Mouse (Mus musculus): Measurements from ENCODE around the gene Ugt1a9. TPM values are rescaled to one million over a fixed set of nuclear protein-coding genes. Genes with fewer than 3 reads are reported as not detected.
A peak's percentile ranks its signal among the peaks of the same experiment; 100 is the strongest.

Gene Ugt1a9
- polyA plus RNA-seq, 1 experiment from 2014 or later = not detected

DNA sequence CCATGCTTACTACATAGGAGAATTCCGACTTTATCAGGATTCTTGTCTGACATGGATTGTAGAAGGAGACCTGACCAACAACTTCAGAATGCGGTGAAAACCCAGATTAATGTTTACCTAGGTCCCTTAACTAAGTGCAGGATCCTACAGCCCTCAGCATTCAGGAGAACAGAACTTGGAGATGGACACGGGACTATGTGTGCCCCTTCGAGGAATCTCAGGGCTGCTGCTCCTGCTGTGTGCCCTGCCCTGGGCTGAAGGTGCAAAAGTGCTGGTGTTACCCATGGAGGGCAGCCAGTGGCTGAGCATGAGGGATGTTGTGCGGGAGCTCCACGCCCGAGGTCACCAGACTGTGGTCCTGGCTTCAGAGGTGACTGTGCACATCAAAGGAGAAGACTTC is 129.9 kb downstream of the Ugt1a9 start, which contains the start of gene Ugt1a2:
TSS of gene Ugt1a2 (plus strand) at position 146 of the 400 bp plus-strand sequence.
- Histone ChIP-seq H3K4me3 (replicated peaks) (no peak within 1 kb of the TSS), H3K36me3 (no peaks in the 10 kb centered on the region; the same call in 1 of the 2 replicates), H3K4me1 (replicated peaks) (0 out of 2 replicates have a peak, but pooled peaks cover 4% of the 10 kb centered on the region), H3K27me3 (no peaks in the 10 kb centered on the region), H3K9ac (replicated peaks) (no peak within 1 kb of the TSS), H3K27ac (no peak within 1 kb of the TSS), H3K4me2 (replicated peaks) (no peak within 1 kb of the TSS), H3K9me3 (no peaks in the 10 kb centered on the region)
- WGBS = 80% methylated on average over 7 of the region's 7 CpGs
- ATAC-seq = no peak

DNA sequence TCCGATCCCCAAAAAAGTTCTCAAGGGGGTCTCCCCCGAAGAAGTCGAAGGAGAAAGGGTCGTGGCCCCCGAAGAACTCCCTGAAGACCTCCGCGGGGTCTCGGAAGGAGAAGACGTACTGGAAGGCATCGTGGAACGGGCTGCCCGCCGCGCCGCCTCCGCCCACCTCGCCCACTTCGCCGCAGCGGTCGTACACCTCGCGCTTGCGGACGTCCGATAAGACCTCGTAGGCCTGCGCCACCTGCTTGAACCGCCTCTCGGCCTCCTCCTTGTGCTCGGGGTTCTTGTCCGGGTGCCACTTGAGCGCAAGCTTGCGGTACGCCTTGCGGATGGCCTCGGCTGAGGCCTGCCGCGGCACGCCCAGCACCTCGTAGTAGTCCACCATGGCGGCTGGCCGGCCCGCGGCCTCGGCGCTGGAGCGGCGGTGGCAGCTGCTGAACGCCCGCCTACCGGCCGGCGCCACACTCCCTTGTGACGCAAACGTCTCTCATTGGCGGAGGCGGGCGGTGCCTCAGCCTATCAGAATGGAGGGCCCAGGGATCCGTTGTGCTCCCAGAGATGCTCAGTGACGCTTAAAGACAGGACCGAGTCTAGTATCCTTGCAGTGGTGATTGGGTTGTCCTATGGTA is 134.8 kb downstream of the Ugt1a9 start, which contains the start of gene Dnajb3:
TSS of gene Dnajb3 (minus strand) at position 489 of the 629 bp plus-strand sequence.
- Histone ChIP-seq H3K36me3 (no peaks in the 10 kb centered on the region; the same call in 1 of the 2 replicates), H3K4me1 (replicated peaks) (peaks cover 7% of the 10 kb centered on the region; the same call in 1 of the 2 replicates), H3K9me3 (no peaks in the 10 kb centered on the region), H3K9ac (replicated peaks) (peak within 1 kb of the TSS; percentile 73), H3K4me2 (replicated peaks) (peak within 1 kb of the TSS; percentile 68), H3K27me3 (no peaks in the 10 kb centered on the region), H3K4me3 (replicated peaks) (peak within 1 kb of the TSS; percentile 47), H3K27ac (no peak within 1 kb of the TSS)
- peak; percentile 100 for ATAC-seq
- WGBS = 8% methylated on average over 62 of the region's 62 CpGs

- Histone ChIP-seq H3K9me3 (peaks cover 8% of the 10 kb centered on the region), H3K27me3 (no peaks in the 10 kb centered on the region), H3K4me3 (replicated peaks) (no peak overlapping the region), H3K4me2 (replicated peaks) (no peak overlapping the region), H3K9ac (replicated peaks) (no peak overlapping the region), H3K27ac (no peak overlapping the region), H3K36me3 (no peaks in the 10 kb centered on the region; the same call in 1 of the 2 replicates), H3K4me1 (replicated peaks) (peaks cover 7% of the 10 kb centered on the region; the same call in 1 of the 2 replicates)
- WGBS = 85% methylated on average over 2 of the region's 2 CpGs
- ATAC-seq = no peak
Observed at GRCm38 (mm10) chr1:88206843-88207479, 136.4 kb downstream of the Ugt1a9 start.

DNA sequence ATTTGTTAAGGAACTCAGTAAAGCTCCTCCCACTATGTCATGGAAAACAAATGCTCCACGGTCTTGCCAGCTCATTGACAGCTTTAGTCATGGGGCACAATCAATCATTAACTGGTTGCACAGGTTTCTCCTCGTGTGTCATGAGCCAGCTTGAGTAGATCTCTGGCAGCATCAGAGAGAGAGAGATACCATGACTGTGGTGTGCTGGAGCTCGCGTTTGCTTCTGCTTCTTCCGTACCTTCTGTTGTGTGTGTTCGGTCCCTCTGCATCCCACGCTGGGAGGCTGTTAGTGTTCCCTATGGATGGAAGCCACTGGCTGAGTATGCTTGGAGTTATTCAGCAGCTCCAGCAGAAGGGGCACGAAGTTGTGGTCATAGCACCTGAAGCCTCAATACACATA is 141.2 kb downstream of the Ugt1a9 start, which contains the start of gene Ugt1a1:
TSS of gene Ugt1a1 (plus strand) at position 148 of the 400 bp plus-strand sequence.
- peaks cover 52% of the 10 kb centered on the region for H3K9me3 ChIP-seq
- no peaks in the 10 kb centered on the region for H3K27me3 ChIP-seq
- no peak within 1 kb of the TSS for H3K27ac ChIP-seq
- H3K4me2 ChIP-seq (replicated peaks) = no peak within 1 kb of the TSS
- H3K4me3 ChIP-seq (replicated peaks) = no peak within 1 kb of the TSS
- H3K36me3 ChIP-seq = no peaks in the 10 kb centered on the region
- H3K9ac ChIP-seq (replicated peaks) = no peak within 1 kb of the TSS
- 0 out of 2 replicates have a peak, but pooled peaks have one; percentile 6 for ATAC-seq
- no peaks in the 10 kb centered on the region for H3K4me1 ChIP-seq (replicated peaks)
- WGBS = 70% methylated on average over 8 of the region's 8 CpGs

DNA sequence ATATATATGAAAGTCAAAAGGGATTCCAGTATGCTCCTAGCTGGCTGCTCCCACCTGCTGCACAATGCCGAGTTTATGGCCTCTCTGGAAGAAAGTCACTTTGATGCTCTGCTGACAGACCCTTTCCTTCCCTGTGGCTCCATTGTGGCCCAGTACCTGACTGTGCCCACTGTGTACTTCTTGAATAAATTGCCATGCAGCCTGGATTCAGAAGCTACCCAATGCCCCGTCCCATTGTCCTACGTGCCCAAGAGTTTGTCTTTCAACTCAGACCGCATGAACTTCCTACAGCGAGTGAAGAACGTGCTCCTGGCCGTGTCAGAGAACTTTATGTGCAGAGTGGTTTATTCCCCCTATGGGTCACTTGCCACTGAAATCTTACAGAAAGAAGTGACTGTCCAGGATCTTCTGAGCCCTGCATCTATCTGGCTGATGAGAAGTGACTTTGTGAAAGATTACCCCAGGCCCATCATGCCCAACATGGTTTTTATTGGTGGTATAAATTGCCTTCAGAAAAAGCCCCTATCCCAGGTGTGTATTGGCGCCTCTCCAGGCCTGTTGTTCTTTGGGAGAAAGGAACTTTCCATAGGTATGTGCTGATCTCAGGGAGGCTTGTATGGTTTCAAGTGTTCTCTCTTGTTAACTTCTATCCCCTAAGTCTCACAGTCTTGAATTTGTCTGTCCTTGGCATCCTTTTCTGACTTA is 141.9 kb downstream of the Ugt1a9 start:
- Histone ChIP-seq H3K9me3 (peaks cover 59% of the 10 kb centered on the region), H3K9ac (replicated peaks) (no peak overlapping the region), H3K4me2 (replicated peaks) (no peak overlapping the region), H3K4me3 (replicated peaks) (no peak overlapping the region), H3K27me3 (no peaks in the 10 kb centered on the region), H3K4me1 (replicated peaks) (no peaks in the 10 kb centered on the region), H3K36me3 (no peaks in the 10 kb centered on the region), H3K27ac (no peak overlapping the region)
- WGBS = 62% methylated on average over 8 of the region's 8 CpGs
- no peak for ATAC-seq

GRCm38 (mm10) chr1:88213061-88213460 is 142.5 kb downstream of the Ugt1a9 start:
- H3K9ac ChIP-seq (replicated peaks) = no peak overlapping the region
- H3K27ac ChIP-seq = no peak overlapping the region
- no peak for ATAC-seq
- no peaks in the 10 kb centered on the region for H3K4me1 ChIP-seq (replicated peaks)
- H3K4me2 ChIP-seq (replicated peaks) = no peak overlapping the region
- H3K4me3 ChIP-seq (replicated peaks) = no peak overlapping the region
- no peaks in the 10 kb centered on the region for H3K36me3 ChIP-seq
- no peaks in the 10 kb centered on the region for H3K27me3 ChIP-seq
- WGBS = 74% methylated on average over 1 of the region's 1 CpGs
- H3K9me3 ChIP-seq = peaks cover 61% of the 10 kb centered on the region

- no peak overlapping the region for H3K4me3 ChIP-seq (replicated peaks)
- peaks cover 61% of the 10 kb centered on the region for H3K9me3 ChIP-seq
- ATAC-seq = no peak; the same call in 1 of the 2 replicates
- no peaks in the 10 kb centered on the region for H3K27me3 ChIP-seq
- no peak overlapping the region for H3K9ac ChIP-seq (replicated peaks)
- no peak overlapping the region for H3K27ac ChIP-seq
- WGBS = 84% methylated on average over 2 of the region's 2 CpGs
- no peak overlapping the region for H3K4me2 ChIP-seq (replicated peaks)
- H3K36me3 ChIP-seq = no peaks in the 10 kb centered on the region
- H3K4me1 ChIP-seq (replicated peaks) = no peaks in the 10 kb centered on the region
Observed at GRCm38 (mm10) chr1:88213766-88214461, 143.3 kb downstream of the Ugt1a9 start.

DNA sequence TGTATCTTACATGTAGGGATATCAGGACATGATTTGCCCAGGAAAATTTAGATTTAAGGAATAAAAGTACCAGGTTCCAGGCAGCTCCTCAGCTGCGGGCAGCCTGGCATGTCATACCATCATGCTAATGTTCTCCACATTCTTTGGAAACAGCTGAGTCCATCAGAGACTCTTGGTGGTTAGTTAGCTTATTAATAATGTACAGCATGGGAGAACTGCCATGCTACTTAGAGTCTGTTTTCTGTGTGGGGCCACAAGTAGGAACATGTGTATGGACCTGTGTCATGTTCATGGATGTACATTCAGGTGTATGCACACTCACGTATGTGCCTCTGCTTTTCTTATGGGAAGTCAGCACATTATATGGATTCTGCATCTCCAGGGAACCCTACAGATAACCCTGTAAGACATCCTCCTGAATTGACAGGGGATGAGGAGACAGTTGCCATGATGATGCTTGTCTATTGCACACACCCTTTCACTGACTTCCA is 143.9 kb downstream of the Ugt1a9 start:
- ATAC-seq = 0 out of 2 replicates have a peak, but pooled peaks have one; percentile 10
- WGBS = 81% methylated on average over 2 of the region's 2 CpGs
- Histone ChIP-seq H3K27me3 (no peaks in the 10 kb centered on the region), H3K27ac (no peak overlapping the region), H3K4me3 (replicated peaks) (no peak overlapping the region), H3K4me1 (replicated peaks) (no peaks in the 10 kb centered on the region), H3K36me3 (no peaks in the 10 kb centered on the region), H3K4me2 (replicated peaks) (no peak overlapping the region), H3K9ac (replicated peaks) (no peak overlapping the region), H3K9me3 (peaks cover 61% of the 10 kb centered on the region)

- no peak overlapping the region for H3K4me3 ChIP-seq (replicated peaks)
- H3K9me3 ChIP-seq = peaks cover 61% of the 10 kb centered on the region
- H3K27ac ChIP-seq = no peak overlapping the region
- 69% methylated on average over 10 of the region's 10 CpGs for WGBS
- no peak overlapping the region for H3K9ac ChIP-seq (replicated peaks)
- ATAC-seq = no peak
- H3K4me2 ChIP-seq (replicated peaks) = no peak overlapping the region
- no peaks in the 10 kb centered on the region for H3K4me1 ChIP-seq (replicated peaks)
- no peaks in the 10 kb centered on the region for H3K27me3 ChIP-seq
- H3K36me3 ChIP-seq = no peaks in the 10 kb centered on the region
Observed at GRCm38 (mm10) chr1:88215466-88216380, 145.1 kb downstream of the Ugt1a9 start.

GRCm38 (mm10) chr1:88216551-88216950 is 146.0 kb downstream of the Ugt1a9 start:
- Histone ChIP-seq H3K9me3 (peaks cover 58% of the 10 kb centered on the region), H3K9ac (replicated peaks) (no peak overlapping the region), H3K4me1 (replicated peaks) (no peaks in the 10 kb centered on the region), H3K27me3 (no peaks in the 10 kb centered on the region), H3K36me3 (no peaks in the 10 kb centered on the region), H3K4me2 (replicated peaks) (no peak overlapping the region), H3K4me3 (replicated peaks) (no peak overlapping the region), H3K27ac (no peak overlapping the region)
- WGBS = 59% methylated on average over 2 of the region's 2 CpGs
- ATAC-seq = no peak

DNA sequence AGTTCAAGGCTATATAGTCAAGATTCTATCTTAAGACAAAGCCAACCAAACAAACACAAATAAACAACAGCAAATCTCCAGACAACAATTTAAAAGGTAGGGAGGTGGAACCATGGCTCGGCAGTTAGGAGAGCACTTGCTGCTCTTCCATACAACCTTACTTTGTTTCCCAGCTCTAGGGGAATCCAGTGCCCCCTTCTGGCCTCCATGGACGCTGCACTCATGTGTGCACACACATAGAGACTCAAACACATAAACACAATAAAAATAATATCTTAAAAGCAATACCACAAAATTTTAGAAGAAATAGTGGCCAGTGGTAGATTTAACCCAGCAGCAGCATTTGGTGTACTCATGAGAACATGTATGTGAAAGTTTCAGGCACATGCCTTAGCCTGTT is 146.5 kb downstream of the Ugt1a9 start:
- Histone ChIP-seq H3K4me1 (replicated peaks) (no peaks in the 10 kb centered on the region), H3K4me2 (replicated peaks) (no peak overlapping the region), H3K36me3 (no peaks in the 10 kb centered on the region), H3K27ac (no peak overlapping the region), H3K4me3 (replicated peaks) (no peak overlapping the region), H3K9ac (replicated peaks) (no peak overlapping the region), H3K9me3 (peaks cover 54% of the 10 kb centered on the region), H3K27me3 (no peaks in the 10 kb centered on the region)
- 69% methylated on average over 2 of the region's 2 CpGs for WGBS
- no peak for ATAC-seq

All from midbrain, embryonic 13.5 days (tissue).